Mouse (Mus musculus): ENCODE results near the gene Ptgfrn. TPM values are rescaled to one million over a fixed set of nuclear protein-coding genes. Genes with fewer than 3 reads are reported as not detected.

The Ptgfrn gene
- polyA plus RNA-seq, 1 experiment from 2014 or later: 6.1 TPM

DNA sequence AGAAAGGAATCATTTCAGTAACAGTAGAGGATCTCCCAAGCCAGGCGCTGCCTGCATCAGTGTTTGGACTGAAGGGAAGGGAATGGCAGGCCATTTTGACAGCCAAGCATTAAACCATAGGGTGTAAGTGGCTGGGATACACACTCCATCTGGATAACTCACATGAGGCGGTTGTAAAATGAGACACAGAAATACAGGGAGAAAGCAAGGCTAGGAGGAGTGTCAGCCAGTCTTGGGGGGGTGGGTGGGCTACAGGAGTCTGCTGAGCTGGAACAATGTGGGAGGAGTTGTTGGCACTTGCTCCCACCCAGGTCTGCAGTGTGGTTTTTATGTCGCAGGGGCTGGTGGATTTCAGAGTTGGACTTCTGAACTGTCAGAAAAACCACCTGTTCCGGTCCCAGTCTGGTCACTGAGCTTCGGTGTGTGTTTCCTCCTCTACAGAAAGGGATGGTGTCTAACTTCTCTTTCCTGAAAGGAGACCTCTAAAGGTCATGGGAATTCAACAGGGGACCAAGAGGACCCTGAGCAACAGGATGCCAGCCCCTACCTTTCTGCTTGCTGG, 72.0 kb downstream of the Ptgfrn start:
- H3K4me3 ChIP-seq (replicated peaks): no peak overlapping the region
- no peaks in the 10 kb centered on the region for H3K9me3 ChIP-seq
- 78% methylated on average over 5 of the region's 5 CpGs for WGBS
- no peak overlapping the region for H3K9ac ChIP-seq (replicated peaks)
- no peak overlapping the region for H3K27ac ChIP-seq
- peaks cover 33% of the 10 kb centered on the region for H3K36me3 ChIP-seq
- no peak overlapping the region for H3K4me2 ChIP-seq
- no peak for ATAC-seq (ENCODE audit: insufficient number of reproducible peaks, insufficient read depth, low FRiP score, low TSS enrichment, low read depth)
- H3K4me1 ChIP-seq (replicated peaks): peaks cover 5% of the 10 kb centered on the region; the same call in 1 of the 2 replicates
- no peaks in the 10 kb centered on the region for H3K27me3 ChIP-seq

DNA sequence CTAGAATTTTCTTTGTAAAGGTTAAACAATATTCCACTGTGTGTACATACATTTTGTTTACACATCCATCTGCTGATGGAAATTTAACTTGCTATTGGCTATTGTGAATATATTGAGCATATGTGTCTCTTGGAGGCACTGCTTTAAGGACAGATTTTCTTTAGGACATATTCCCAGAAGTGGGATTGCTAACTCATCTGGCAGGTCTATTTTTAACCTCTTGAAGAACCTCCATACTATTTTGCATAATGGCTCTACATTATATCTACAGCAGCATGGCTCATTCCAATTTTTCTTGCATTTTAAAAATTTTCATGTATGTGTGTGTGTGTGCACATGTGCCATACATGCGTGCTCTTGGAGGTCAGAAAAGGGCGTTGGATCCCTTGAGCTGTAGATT, 74.1 kb downstream of the Ptgfrn start:
- no peak overlapping the region for H3K4me3 ChIP-seq (replicated peaks)
- ATAC-seq (ENCODE audit: insufficient number of reproducible peaks, insufficient read depth, low FRiP score, low TSS enrichment, low read depth): no peak
- H3K9ac ChIP-seq (replicated peaks): no peak overlapping the region
- peaks cover 5% of the 10 kb centered on the region; the same call in 1 of the 2 replicates for H3K4me1 ChIP-seq (replicated peaks)
- peaks cover 14% of the 10 kb centered on the region; the same call in 1 of the 2 replicates for H3K36me3 ChIP-seq
- WGBS: 93% methylated on average over 2 of the region's 2 CpGs
- no peaks in the 10 kb centered on the region for H3K9me3 ChIP-seq
- no peaks in the 10 kb centered on the region for H3K27me3 ChIP-seq
- no peak overlapping the region for H3K27ac ChIP-seq
- H3K4me2 ChIP-seq: no peak overlapping the region

DNA sequence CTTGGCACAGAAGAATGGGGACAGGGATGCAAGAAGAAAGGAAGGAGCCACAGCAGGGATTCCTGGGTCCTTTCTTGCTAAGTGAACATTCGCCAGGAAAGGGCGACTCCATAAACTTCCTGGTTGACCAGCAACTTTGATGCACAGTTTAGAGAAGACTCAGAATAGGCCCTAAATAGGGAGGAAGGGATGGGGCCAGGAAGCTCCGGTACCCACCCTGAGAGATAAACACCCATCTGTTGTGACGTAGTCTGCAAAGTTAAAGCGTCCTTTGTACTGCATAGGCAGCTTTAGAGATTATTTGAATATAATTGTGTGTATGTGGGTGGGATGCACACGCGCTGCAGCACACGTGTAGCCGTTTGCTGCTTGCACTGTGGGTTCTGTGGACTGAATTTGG, 75.6 kb downstream of the Ptgfrn start:
- no peaks in the 10 kb centered on the region for H3K27me3 ChIP-seq
- H3K4me3 ChIP-seq (replicated peaks): no peak overlapping the region
- H3K36me3 ChIP-seq: peaks cover 6% of the 10 kb centered on the region; the same call in 1 of the 2 replicates
- H3K4me2 ChIP-seq: no peak overlapping the region
- ATAC-seq (ENCODE audit: insufficient number of reproducible peaks, insufficient read depth, low FRiP score, low TSS enrichment, low read depth): no peak
- H3K9ac ChIP-seq (replicated peaks): no peak overlapping the region
- 87% methylated on average over 9 of the region's 9 CpGs for WGBS
- no peaks in the 10 kb centered on the region for H3K9me3 ChIP-seq
- peaks cover 5% of the 10 kb centered on the region; the same call in 1 of the 2 replicates for H3K4me1 ChIP-seq (replicated peaks)
- H3K27ac ChIP-seq: no peak overlapping the region

DNA sequence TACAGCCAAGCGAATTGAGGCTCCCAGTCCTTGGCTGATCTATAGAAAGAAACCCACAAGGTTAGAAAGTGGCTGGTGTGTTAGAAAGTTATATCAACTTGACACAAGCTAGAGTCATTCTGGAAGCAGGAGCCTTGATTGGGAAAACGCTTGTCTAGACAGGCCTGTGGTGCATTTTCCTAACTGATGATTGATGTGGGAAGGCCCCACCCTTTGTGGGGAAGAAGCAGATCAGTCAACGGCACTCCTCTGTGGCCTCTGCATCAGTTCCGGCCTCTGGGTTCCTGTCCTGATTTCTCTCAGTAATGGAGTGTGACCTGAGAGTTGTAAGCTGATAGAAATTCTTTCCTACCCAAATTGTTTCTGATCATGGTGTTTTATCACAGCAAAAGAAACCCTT, 76.4 kb downstream of the Ptgfrn start:
- no peak overlapping the region for H3K9ac ChIP-seq (replicated peaks)
- WGBS: 62% methylated on average over 4 of the region's 4 CpGs
- H3K4me3 ChIP-seq (replicated peaks): no peak overlapping the region
- H3K36me3 ChIP-seq: peaks cover 6% of the 10 kb centered on the region; the same call in 1 of the 2 replicates
- H3K9me3 ChIP-seq: no peaks in the 10 kb centered on the region
- no peak overlapping the region for H3K4me2 ChIP-seq
- no peaks in the 10 kb centered on the region for H3K27me3 ChIP-seq
- H3K27ac ChIP-seq: no peak overlapping the region
- no peak for ATAC-seq (ENCODE audit: insufficient number of reproducible peaks, insufficient read depth, low FRiP score, low TSS enrichment, low read depth)
- peaks cover 5% of the 10 kb centered on the region; the same call in 1 of the 2 replicates for H3K4me1 ChIP-seq (replicated peaks)

DNA sequence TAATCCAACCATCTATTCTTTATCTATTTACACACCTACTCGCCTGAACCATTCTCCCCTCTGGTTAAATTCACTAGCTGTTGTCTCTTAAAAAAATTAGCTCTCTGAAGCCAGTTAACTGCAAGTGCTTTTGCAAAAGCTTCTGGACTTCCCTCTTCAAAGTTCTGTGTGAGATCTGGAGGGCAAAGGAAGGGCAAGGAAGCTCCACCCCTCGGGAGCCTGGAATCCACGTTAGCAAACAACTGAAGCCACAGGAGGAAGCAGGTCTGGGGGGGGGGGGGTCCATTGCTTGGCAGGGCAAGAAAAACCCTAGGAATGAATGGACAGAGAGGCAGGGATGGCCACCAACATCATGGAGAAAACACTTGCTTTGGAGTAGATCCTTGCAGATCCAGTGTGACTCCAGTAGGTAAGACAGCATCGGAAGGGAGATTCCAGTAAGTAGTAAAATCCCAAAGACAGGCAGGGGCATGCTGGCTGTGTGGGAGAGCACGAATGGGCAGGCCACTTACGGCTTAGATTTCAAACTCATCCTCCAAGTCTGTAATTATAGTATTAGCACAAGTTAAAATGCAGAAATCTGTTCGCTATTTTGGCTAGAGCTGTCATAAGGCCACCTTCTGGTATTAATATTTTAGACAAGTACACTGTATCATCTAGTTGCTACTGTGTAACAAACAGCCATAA, 78.5 kb downstream of the Ptgfrn start:
- H3K4me1 ChIP-seq (replicated peaks): 0 out of 2 replicates have a peak, but pooled peaks cover 5% of the 10 kb centered on the region
- H3K27me3 ChIP-seq: no peaks in the 10 kb centered on the region
- H3K4me3 ChIP-seq (replicated peaks): no peak overlapping the region
- WGBS: 52% methylated on average over 7 of the region's 7 CpGs
- H3K36me3 ChIP-seq: no peaks in the 10 kb centered on the region
- H3K9me3 ChIP-seq: no peaks in the 10 kb centered on the region
- no peak overlapping the region for H3K9ac ChIP-seq (replicated peaks)
- no peak for ATAC-seq (ENCODE audit: insufficient number of reproducible peaks, insufficient read depth, low FRiP score, low TSS enrichment, low read depth)
- H3K4me2 ChIP-seq: no peak overlapping the region
- no peak overlapping the region for H3K27ac ChIP-seq

DNA sequence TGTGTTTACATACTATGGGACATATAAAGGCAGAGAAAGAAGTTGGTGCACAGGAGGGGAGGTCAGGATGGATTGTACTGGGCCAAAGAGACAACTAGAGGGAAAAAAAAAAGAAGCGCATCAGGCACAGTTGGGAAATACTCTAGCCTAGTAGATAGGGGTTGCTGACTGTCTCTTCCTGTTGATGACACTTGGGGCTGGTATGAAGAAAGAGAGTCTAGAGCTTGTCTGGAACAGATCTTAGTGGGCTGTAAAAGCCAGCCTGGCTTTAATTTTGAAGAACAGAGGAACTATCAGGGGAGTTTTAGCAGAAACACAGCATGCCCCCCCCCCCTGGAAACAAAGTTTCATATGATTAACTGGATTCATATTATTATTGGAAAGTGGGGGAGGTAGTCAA, 79.4 kb downstream of the Ptgfrn start:
- Histone ChIP-seq H3K9ac (replicated peaks) (no peak overlapping the region), H3K4me1 (replicated peaks) (0 out of 2 replicates have a peak, but pooled peaks cover 5% of the 10 kb centered on the region), H3K9me3 (no peaks in the 10 kb centered on the region), H3K4me2 (no peak overlapping the region), H3K27ac (no peak overlapping the region), H3K4me3 (replicated peaks) (no peak overlapping the region), H3K36me3 (no peaks in the 10 kb centered on the region), H3K27me3 (no peaks in the 10 kb centered on the region)
- no peak for ATAC-seq (ENCODE audit: insufficient number of reproducible peaks, insufficient read depth, low FRiP score, low TSS enrichment, low read depth)
- WGBS: 91% methylated on average over 1 of the region's 1 CpGs

DNA sequence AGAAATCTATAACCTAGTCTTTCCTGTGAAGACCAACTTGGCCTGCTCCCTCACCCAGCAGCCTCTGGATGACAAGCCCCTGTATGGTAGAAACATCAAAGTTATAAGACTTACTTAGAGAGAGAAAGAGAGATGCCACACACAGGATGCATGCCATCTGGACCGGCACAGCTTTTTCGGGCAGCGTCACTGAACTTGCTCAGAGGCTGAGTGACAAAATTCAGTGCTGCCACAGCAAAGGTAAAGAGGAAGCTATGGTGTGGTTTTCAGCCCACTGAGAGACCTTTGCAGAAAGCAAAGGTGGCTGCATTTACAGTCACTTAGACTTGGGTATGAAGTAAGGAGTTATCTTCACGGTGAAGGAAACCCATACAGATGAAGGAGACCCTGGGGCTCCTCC, 80.7 kb downstream of the Ptgfrn start, which contains the start of gene Cd101:
Cd101 (minus strand) TSS at position 218 of the 400 bp plus-strand sequence.
- ATAC-seq (ENCODE audit: insufficient number of reproducible peaks, insufficient read depth, low FRiP score, low TSS enrichment, low read depth): no peak
- Histone ChIP-seq H3K27me3 (no peaks in the 10 kb centered on the region), H3K4me3 (replicated peaks) (no peak within 1 kb of the TSS), H3K9ac (replicated peaks) (no peak within 1 kb of the TSS), H3K9me3 (no peaks in the 10 kb centered on the region), H3K4me2 (no peak within 1 kb of the TSS), H3K27ac (no peak within 1 kb of the TSS), H3K36me3 (no peaks in the 10 kb centered on the region), H3K4me1 (replicated peaks) (0 out of 2 replicates have a peak, but pooled peaks cover 5% of the 10 kb centered on the region)
- 85% methylated on average over 4 of the region's 4 CpGs for WGBS

DNA sequence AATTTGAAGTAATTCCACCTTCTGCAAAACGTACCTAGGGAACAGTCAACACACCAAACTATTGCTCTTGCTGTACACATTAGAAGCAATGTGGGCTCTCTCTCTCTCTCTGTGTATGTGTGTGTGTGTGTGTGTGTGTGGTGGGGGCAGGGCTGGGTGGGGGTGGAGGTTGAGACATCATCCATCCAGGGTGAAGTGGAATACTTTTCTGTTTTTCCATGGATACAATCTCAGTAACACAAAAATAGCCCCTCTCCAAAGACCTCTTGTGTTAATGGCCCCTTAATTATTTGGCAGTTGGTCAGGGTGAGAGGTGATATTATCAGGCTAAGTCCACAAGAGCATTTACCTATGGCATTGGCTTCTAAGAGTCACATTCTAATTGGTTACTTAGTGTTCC, 83.3 kb downstream of the Ptgfrn start:
- H3K9ac ChIP-seq (replicated peaks): no peak overlapping the region
- 79% methylated on average over 1 of the region's 1 CpGs for WGBS
- no peak for ATAC-seq (ENCODE audit: insufficient number of reproducible peaks, insufficient read depth, low FRiP score, low TSS enrichment, low read depth)

DNA sequence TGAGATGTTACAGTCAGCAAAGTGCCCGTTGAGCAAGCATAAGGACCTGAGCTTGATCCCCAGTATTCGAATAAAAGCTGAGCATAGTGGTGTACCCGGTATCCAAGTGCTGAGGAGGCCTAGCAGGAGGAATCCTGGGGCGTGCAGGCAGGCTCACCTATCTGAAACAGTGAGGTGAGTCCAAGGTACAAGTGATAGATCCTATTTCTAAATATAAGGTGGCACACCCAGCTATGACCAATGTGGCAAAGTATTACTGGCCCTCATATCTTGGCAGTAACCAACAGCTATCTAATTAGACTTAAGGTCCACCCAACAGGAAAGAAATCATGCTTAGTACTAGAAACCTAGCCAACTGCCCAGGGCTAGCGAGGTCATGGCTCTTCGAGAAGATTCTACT, 87.1 kb downstream of the Ptgfrn start:
- no peak for ATAC-seq (ENCODE audit: insufficient number of reproducible peaks, insufficient read depth, low FRiP score, low TSS enrichment, low read depth)
- no peaks in the 10 kb centered on the region for H3K27me3 ChIP-seq
- no peak overlapping the region for H3K9ac ChIP-seq (replicated peaks)
- H3K4me3 ChIP-seq (replicated peaks): no peak overlapping the region
- no peaks in the 10 kb centered on the region for H3K4me1 ChIP-seq (replicated peaks)
- no peaks in the 10 kb centered on the region for H3K36me3 ChIP-seq
- no peaks in the 10 kb centered on the region for H3K9me3 ChIP-seq
- H3K27ac ChIP-seq: no peak overlapping the region
- 87% methylated on average over 6 of the region's 6 CpGs for WGBS
- H3K4me2 ChIP-seq: no peak overlapping the region

More for the DNA sequence above, 83.3 kb downstream of the Ptgfrn start:
- no peak overlapping the region for H3K4me2 ChIP-seq
- no peak overlapping the region for H3K27ac ChIP-seq
- H3K27me3 ChIP-seq: no peaks in the 10 kb centered on the region
- no peak overlapping the region for H3K4me3 ChIP-seq (replicated peaks)
- no peaks in the 10 kb centered on the region for H3K9me3 ChIP-seq
- H3K36me3 ChIP-seq: no peaks in the 10 kb centered on the region
- 0 out of 2 replicates have a peak, but pooled peaks cover 5% of the 10 kb centered on the region for H3K4me1 ChIP-seq (replicated peaks)

DNA sequence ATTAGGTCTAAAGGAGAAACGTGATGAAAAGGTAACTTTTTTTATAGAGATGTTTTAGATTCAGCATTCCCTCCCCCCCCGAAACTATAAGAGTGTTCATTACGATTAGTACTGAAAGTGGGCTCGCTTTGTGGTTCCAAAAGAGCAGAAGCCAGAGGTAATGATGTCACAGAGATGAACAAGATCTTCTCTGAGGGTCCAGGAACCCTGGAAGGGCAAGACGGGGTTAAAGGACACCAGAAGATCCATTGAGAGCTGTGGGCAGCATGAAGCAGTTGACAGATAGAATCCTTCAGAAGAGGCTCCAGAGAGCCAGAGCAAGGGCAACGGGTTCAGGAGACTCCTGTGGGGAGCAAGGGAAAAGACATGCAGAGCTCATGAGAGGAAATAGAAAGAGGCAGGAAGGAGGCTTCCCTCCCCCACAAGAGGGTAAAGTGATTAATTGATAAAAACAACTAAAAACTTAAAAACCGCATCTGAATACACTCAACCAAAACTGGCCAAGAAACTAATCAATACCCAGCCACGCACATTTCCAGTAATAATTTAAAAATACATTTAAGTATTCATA, 88.5 kb downstream of the Ptgfrn start:
- no peak overlapping the region for H3K9ac ChIP-seq (replicated peaks)
- H3K9me3 ChIP-seq: no peaks in the 10 kb centered on the region
- 80% methylated on average over 8 of the region's 8 CpGs for WGBS
- no peaks in the 10 kb centered on the region for H3K27me3 ChIP-seq
- H3K27ac ChIP-seq: no peak overlapping the region
- ATAC-seq (ENCODE audit: insufficient number of reproducible peaks, insufficient read depth, low FRiP score, low TSS enrichment, low read depth): no peak
- H3K4me2 ChIP-seq: no peak overlapping the region
- H3K4me3 ChIP-seq (replicated peaks): no peak overlapping the region
- no peaks in the 10 kb centered on the region for H3K36me3 ChIP-seq
- no peaks in the 10 kb centered on the region for H3K4me1 ChIP-seq (replicated peaks)

DNA sequence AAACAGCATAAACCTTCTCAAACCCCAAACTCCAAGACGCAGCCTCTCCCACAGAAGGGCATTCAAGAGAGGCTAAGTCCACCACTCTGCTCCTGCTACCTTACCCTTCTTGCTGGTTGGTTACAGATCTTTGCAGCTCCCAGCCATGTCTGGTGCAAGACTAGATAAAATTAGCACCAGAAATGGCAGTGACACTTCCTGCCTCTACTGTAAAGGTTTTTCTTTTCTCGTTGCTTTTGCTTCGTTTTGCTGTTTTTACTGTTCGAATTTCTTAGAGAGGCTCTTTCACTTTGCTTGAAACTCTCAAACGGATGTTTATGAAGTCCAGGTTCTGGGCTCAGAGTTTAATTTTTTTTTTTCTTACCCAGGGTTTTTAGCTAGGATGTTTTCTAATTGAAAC, 89.0 kb downstream of the Ptgfrn start:
- Histone ChIP-seq H3K9ac (replicated peaks) (no peak overlapping the region), H3K4me2 (no peak overlapping the region), H3K9me3 (no peaks in the 10 kb centered on the region), H3K27ac (no peak overlapping the region), H3K27me3 (no peaks in the 10 kb centered on the region), H3K4me1 (replicated peaks) (no peaks in the 10 kb centered on the region), H3K36me3 (no peaks in the 10 kb centered on the region), H3K4me3 (replicated peaks) (no peak overlapping the region)
- 86% methylated on average over 5 of the region's 5 CpGs for WGBS
- ATAC-seq (ENCODE audit: insufficient number of reproducible peaks, insufficient read depth, low FRiP score, low TSS enrichment, low read depth): no peak

Measured in limb, embryonic 12.5 days (tissue).